13 mouse cellular contexts compared by ENCODE assay signal in the genomic region with DNA sequence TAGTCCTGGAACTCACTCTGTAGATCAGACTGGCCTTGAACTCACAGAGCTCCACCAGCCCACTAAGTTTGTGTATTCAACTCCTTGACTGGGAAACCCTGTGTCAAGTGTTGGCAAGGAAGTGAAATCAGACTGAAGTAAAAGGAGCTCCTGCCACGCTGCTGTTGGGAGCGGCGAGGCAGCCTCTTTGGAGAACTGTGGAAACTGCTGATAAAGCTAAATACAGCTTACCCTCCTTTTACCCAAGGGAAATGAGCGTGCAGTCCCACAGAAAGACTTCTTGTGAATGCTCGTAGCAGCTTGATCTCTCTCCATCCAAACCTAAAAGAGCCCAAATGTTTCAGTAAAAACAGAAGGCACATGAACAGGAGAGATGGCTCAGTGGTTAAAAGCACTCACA. TPM values are rescaled to one million over a fixed set of nuclear protein-coding genes. Genes with fewer than 3 reads are reported as not detected.
DNase-seq lines count a peak whose midpoint lies in the region; ATAC-seq lines count a peak whose summit lies in the region.
"Had no signal": no experiment of that assay in that cellular context is flagged by ENCODE, and none has a peak within 500 bp of the region (broad histone marks: within the 10 kb centered on the region; RNA-seq: fewer than 3 reads in every experiment).

No protein-coding gene starts in this region.

- H3K4me3 ChIP-seq in intestine, embryonic 15.5 days (replicated peaks), result no peak overlapping the region
- H3K4me3 ChIP-seq: forebrain, embryonic 13.5 days had no signal

- H3K9me3 ChIP-seq in intestine, embryonic 15.5 days, result no peaks in the 10 kb centered on the region
- H3K9me3 ChIP-seq: forebrain, embryonic 13.5 days had no signal

- peak; percentile 43 for DNase-seq in layer of hippocampus, adult 9-11 months
- DNase-seq in layer of hippocampus, postnatal 25 days (ENCODE audit: extremely low spot score in 1 of 2, low spot score in 1 of 2), result no peak
- peak; percentile 54 for DNase-seq in c-Kit-negative CD71-positive TER-119-positive erythroid progenitor cells, embryonic 14.5 days (ENCODE audit: low read depth, low spot score)
- DNase-seq in adrenal gland, postnatal 25 days, result no peak
- DNase-seq in ovary, postnatal 36 days (ENCODE audit: low spot score), result no peak
- DNase-seq: cerebellum, adult 8-10 months; gastrocnemius, postnatal 14 days; kidney, postnatal 10 days; right cerebral cortex, adult 18-20 months had no signal

- no peak overlapping the region for H3K9ac ChIP-seq in intestine, embryonic 15.5 days
- H3K9ac ChIP-seq: forebrain, embryonic 13.5 days had no signal

- WGBS in intestine, embryonic 15.5 days, result 45% methylated on average over 5 of the region's 5 CpGs

- no peaks in the 10 kb centered on the region for H3K36me3 ChIP-seq in intestine, embryonic 15.5 days

- peak; percentile 46; the same call in 1 of the 2 replicates for ATAC-seq in intestine, embryonic 15.5 days
- ATAC-seq in megakaryocyte, adult 5-6 weeks (ENCODE audit: poor library complexity, severe bottlenecking), result peak; percentile 27; the same call in 1 of the 2 replicates
- ATAC-seq: forebrain, embryonic 13.5 days had no signal

- H3K27ac ChIP-seq in intestine, embryonic 15.5 days, result no peak overlapping the region
- H3K27ac ChIP-seq: forebrain, embryonic 13.5 days had no signal

- H3K27me3 ChIP-seq in intestine, embryonic 15.5 days (replicated peaks), result no peaks in the 10 kb centered on the region

- no peak overlapping the region for H3K4me2 ChIP-seq in intestine, embryonic 15.5 days (replicated peaks)
- H3K4me2 ChIP-seq: forebrain, embryonic 13.5 days; midbrain, embryonic 11.5 days had no signal

- peaks cover 8% of the 10 kb centered on the region for H3K4me1 ChIP-seq in intestine, embryonic 15.5 days (replicated peaks)
- H3K4me1 ChIP-seq: forebrain, embryonic 13.5 days had no signal

RNA-seq across cellular contexts. Expression of a gene that starts 11.3 kb away (rescaled TPM):
- 1 to 10 TPM; 6.8 to 7.8 TPM for total RNA-seq in layer of hippocampus, postnatal 25 days (2021)
- 22.1 and 25.7 TPM in 2 replicates for polyA plus RNA-seq in intestine, embryonic 15.5 days (2015; fragmentation: Nextera tagmentation; extraction: Ambion mirVana)
- 17.3 and 20.8 TPM in 2 replicates for total RNA-seq in megakaryocyte, adult 5-6 weeks (2015)
- total RNA-seq in megakaryocyte, adult 5-6 weeks (2017), result 14.4 and 14.8 TPM in 2 replicates
- 44.2 and 45.9 TPM in 2 replicates for total RNA-seq in adrenal gland, postnatal 25 days (2021)

RNA-seq across cellular contexts. Expression of a gene that starts 15.7 kb away (rescaled TPM):
- 10 to 100 TPM; 23.8 to 27.3 TPM for total RNA-seq in layer of hippocampus, postnatal 25 days (2021)
- 22.0 and 26.1 TPM in 2 replicates for polyA plus RNA-seq in intestine, embryonic 15.5 days (2015; fragmentation: Nextera tagmentation; extraction: Ambion mirVana)
- 13.6 and 14.0 TPM in 2 replicates for total RNA-seq in megakaryocyte, adult 5-6 weeks (2015)
- total RNA-seq in megakaryocyte, adult 5-6 weeks (2017), result 8.4 and 13.5 TPM in 2 replicates
- total RNA-seq in adrenal gland, postnatal 25 days (2021), result 18.6 and 24.5 TPM in 2 replicates

RNA-seq across cellular contexts. Expression of a gene that starts 35.5 kb away (rescaled TPM):
- 10 to 100 TPM; 11.2 to 12.4 TPM for total RNA-seq in layer of hippocampus, postnatal 25 days (2021)
- 3.9 and 4.3 TPM in 2 replicates for polyA plus RNA-seq in intestine, embryonic 15.5 days (2015; fragmentation: Nextera tagmentation; extraction: Ambion mirVana)
- total RNA-seq in megakaryocyte, adult 5-6 weeks (2015), result 1.5 and 1.8 TPM in 2 replicates
- 2.4 and 3.3 TPM in 2 replicates for total RNA-seq in megakaryocyte, adult 5-6 weeks (2017)
- total RNA-seq in adrenal gland, postnatal 25 days (2021), result 5.0 and 7.6 TPM in 2 replicates

RNA-seq across cellular contexts. Expression of a gene that starts 35.8 kb away (rescaled TPM):
- total RNA-seq in layer of hippocampus, postnatal 25 days (2021), result 10 to 100 TPM; 15.4 to 26.6 TPM
- polyA plus RNA-seq in intestine, embryonic 15.5 days (2015; fragmentation: Nextera tagmentation; extraction: Ambion mirVana), result 44.6 and 49.8 TPM in 2 replicates
- total RNA-seq in megakaryocyte, adult 5-6 weeks (2015), result 21.5 and 25.5 TPM in 2 replicates
- total RNA-seq in megakaryocyte, adult 5-6 weeks (2017), result 29.1 and 35.0 TPM in 2 replicates
- 8.3 and 10.8 TPM in 2 replicates for total RNA-seq in adrenal gland, postnatal 25 days (2021)

RNA-seq across cellular contexts. Expression of a gene that starts 39.7 kb away (rescaled TPM):
- 10 to 100 TPM; 55.7 to 63.8 TPM for total RNA-seq in layer of hippocampus, postnatal 25 days (2021)
- 28.0 and 35.4 TPM in 2 replicates for polyA plus RNA-seq in intestine, embryonic 15.5 days (2015; fragmentation: Nextera tagmentation; extraction: Ambion mirVana)
- 60.1 and 74.2 TPM in 2 replicates for total RNA-seq in megakaryocyte, adult 5-6 weeks (2015)
- total RNA-seq in megakaryocyte, adult 5-6 weeks (2017), result 42.9 and 51.0 TPM in 2 replicates
- total RNA-seq in adrenal gland, postnatal 25 days (2021), result 65.7 and 72.4 TPM in 2 replicates

Comparison
In these comparisons a context has a peak if more than half of its experiments do, and no peak if none do; other contexts are left out.
1. DNase-seq: peak in layer of hippocampus, adult 9-11 months (single experiment) and c-Kit-negative CD71-positive TER-119-positive erythroid progenitor cells, embryonic 14.5 days (single experiment); none in layer of hippocampus, postnatal 25 days (0 of 2), adrenal gland, postnatal 25 days (single experiment) and ovary, postnatal 36 days (single experiment).